Mouse (Mus musculus) hindbrain, embryonic 14.5 days (tissue): ENCODE data around the gene Grn. TPM values are rescaled to one million over a fixed set of nuclear protein-coding genes. Genes with fewer than 3 reads are reported as not detected.

Experiments used
- ATAC-seq: fragments of 200-750 bp; cut with Nextera tagmentation; 2 replicates; pipeline ENCODE4 v1.8.0; 2017; ENCODE audit warnings: moderate number of reproducible peaks, mild to moderate bottlenecking, moderate TSS enrichment, moderate library complexity; ENCODE audit not compliant: low FRiP score
- DNase-seq: peaks from one replicate; pipeline ENCODE4 v3.0.0-alpha.2; 2015; ENCODE audit warnings: low spot score
- H3K27ac ChIP-seq: fragments of 300-500 bp; sonication (generic); 2 replicates; pipeline ENCODE4 v1.5.1; 2014; ENCODE audit warnings: mild to moderate bottlenecking, moderate library complexity
- H3K27me3 ChIP-seq: fragments of 300-500 bp; sonication (generic); 2 replicates; pipeline ENCODE4 v1.6.1; 2014; ENCODE audit warnings: mild to moderate bottlenecking, low read length, mixed read lengths; ENCODE audit not compliant: control insufficient read depth, insufficient read depth
- H3K36me3 ChIP-seq: fragments of 300-500 bp; sonication (generic); replicated peaks from 2 replicates; pipeline ENCODE4 v1.6.1; 2014; ENCODE audit not compliant: control insufficient read depth, insufficient read depth
- H3K4me1 ChIP-seq: fragments of 300-500 bp; sonication (generic); replicated peaks from 2 replicates; pipeline ENCODE4 v1.6.1; 2014; ENCODE audit warnings: antibody characterized with exemption, low read length, mixed read lengths; ENCODE audit not compliant: control insufficient read depth, insufficient read depth
- H3K4me2 ChIP-seq: fragments of 300-500 bp; sonication (generic); replicated peaks from 2 replicates; pipeline ENCODE4 v1.6.1; 2014; ENCODE audit warnings: mild to moderate bottlenecking, moderate library complexity
- H3K4me3 ChIP-seq: fragments of 300-500 bp; sonication (generic); replicated peaks from 2 replicates; pipeline ENCODE4 v1.5.1; 2014; ENCODE audit warnings: mild to moderate bottlenecking, low read length
- H3K9ac ChIP-seq: fragments of 300-500 bp; sonication (generic); 2 replicates; pipeline ENCODE4 v1.6.1; 2014
- H3K9me3 ChIP-seq: fragments of 300-500 bp; sonication (generic); 2 replicates; pipeline ENCODE4 v1.6.1; 2016; ENCODE audit warnings: low read length; ENCODE audit not compliant: control insufficient read depth
- WGBS: fragments of 180-500 bp; shearing (Covaris S2); extraction: QIAGEN DNeasy Blood & Tissue Kit; methylation state at CpG from one replicate; pipeline ENCODE4 v1.1.7; 2014; 5-methylcytosine and 5-hydroxymethylcytosine counted together
- polyA plus RNA-seq: library from polyadenylated mRNA; unstranded; fragments of >200 nt; fragmentation: Nextera tagmentation; extraction: Ambion mirVana; gene quantifications from 2 replicates; pipeline ENCODE4 v1.2.1, GENCODE M21; 2014

Grn gene
- polyA plus RNA-seq, 1 experiment from 2014 or later: 63.6 TPM

DNA sequence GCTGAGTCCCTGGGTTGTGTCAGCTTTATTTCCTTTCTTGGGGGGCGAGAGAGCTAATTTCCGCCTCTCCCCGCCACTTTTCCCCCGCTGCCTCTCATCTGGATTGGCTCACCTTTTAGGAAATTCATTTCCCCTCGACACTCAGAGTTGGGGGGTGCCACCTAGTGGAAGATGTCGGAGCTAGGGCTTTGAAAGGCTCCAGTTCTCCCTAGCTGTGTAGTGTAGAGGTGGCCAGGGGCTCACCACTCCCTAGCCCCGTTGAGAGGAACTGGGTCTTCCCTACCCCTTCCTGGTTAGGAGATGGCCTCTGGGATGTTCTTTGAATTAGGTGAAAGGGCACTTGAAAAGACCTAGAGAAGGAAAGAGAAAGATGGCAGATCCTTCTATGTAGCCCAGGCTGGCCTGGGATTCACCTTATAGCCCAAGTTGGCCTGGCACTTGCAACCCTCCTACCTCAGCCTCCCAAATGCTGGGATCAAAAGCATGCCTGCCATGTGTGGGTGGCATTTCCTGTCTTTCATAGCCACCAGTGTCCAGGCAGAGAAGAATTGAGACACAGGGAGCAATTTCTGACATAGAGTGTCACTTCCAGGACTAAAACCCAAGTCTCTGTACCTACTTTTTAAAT, 1.0 kb downstream of the Grn start:
- under 1% methylated on average over 7 of the region's 7 CpGs for WGBS
- peak overlapping the region; percentile 90 for H3K4me2 ChIP-seq
- peak overlapping the region; percentile 63 for H3K4me3 ChIP-seq
- peak overlapping the region; percentile 53 for H3K27ac ChIP-seq
- no peaks in the 10 kb centered on the region for H3K9me3 ChIP-seq
- H3K9ac ChIP-seq: peak overlapping the region; percentile 76
- ATAC-seq (peak; percentile 37; the same call in 1 of the 2 replicates), DNase-seq (peak; percentile 82)
- peaks cover 7% of the 10 kb centered on the region; the same call in 1 of the 2 replicates for H3K4me1 ChIP-seq
- no peaks in the 10 kb centered on the region for H3K27me3 ChIP-seq
- peaks cover 23% of the 10 kb centered on the region for H3K36me3 ChIP-seq

DNA sequence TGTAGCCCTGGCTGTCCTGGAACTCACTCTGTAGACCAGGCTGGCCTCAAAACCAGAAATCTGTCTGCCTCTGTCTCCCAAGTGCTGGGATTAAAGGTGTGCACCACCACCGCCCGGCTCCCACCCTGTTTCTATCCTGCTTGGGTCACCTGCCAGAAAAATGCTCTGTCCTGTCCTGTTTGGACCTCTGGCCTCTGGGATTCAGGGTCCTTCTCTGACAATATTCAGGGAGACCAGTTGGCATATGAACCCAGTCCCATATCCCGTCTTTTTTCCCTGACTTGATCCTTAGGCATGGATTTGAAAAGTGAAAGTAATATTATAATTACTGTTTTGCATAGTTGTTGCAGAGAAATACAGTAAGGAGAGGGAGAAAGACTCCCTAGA, 1.6 kb downstream of the Grn start:
- no peaks in the 10 kb centered on the region for H3K27me3 ChIP-seq
- H3K4me1 ChIP-seq: peaks cover 7% of the 10 kb centered on the region; the same call in 1 of the 2 replicates
- no peak overlapping the region for H3K4me2 ChIP-seq
- ATAC-seq (no peak), DNase-seq (no peak)
- H3K4me3 ChIP-seq: no peak overlapping the region
- H3K36me3 ChIP-seq: peaks cover 29% of the 10 kb centered on the region
- 84% methylated on average over 3 of the region's 3 CpGs for WGBS
- no peaks in the 10 kb centered on the region for H3K9me3 ChIP-seq
- H3K9ac ChIP-seq: no peak overlapping the region
- H3K27ac ChIP-seq: no peak overlapping the region

DNA sequence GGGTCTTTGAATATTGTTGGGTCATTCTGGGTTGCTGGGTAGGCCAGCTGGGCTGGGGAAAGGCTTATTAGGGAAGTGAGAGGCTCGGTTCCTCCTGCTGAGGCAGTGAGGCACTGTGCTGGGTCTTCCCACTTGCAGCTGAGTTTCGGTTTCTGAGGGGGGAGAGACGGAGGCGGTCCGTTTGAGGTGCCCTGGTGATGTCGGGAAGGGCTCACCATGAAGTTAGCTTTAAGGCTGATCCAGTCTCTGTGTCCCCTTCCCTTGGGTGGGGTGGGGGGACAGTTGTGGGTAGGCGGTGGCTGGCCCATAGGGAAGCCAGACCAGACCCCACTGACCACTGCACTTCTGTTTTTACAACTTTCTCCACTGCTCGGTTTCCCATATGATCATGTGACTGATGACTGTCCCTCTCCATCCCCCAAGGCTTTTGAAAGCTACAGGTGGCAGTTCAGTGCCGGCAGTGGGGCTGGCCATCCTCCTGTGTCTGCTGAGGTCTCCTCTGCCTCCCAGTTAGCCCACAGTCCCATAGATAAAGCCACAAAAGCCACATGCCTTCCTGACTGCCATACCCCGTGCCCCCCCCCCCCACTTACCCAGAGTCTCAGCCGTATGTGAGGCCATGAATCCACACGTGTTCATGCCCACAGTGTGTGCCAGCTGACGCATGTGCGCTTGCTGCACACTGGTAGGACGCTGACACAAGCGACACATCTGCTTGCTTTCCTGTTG, 2.2 kb downstream of the Grn start:
- Histone ChIP-seq H3K4me3 (no peak overlapping the region), H3K9ac (no peak overlapping the region)

DNA sequence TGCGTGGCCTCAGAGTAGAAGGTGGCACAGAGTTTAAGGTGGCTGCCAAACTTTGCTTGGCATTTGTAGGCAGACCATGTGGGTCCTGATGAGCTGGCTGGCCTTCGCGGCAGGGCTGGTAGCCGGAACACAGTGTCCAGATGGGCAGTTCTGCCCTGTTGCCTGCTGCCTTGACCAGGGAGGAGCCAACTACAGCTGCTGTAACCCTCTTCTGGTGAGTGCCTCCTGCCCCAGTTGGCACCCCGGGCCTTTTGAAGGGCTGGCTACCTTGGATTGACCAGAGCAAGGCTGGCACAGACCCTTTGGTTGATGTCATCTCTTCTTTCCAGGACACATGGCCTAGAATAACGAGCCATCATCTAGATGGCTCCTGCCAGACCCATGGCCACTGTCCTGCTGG, 2.8 kb downstream of the Grn start:
- H3K27me3 ChIP-seq: no peaks in the 10 kb centered on the region
- 90% methylated on average over 6 of the region's 6 CpGs for WGBS
- H3K27ac ChIP-seq: no peak overlapping the region
- no peak overlapping the region for H3K4me2 ChIP-seq
- H3K36me3 ChIP-seq: peaks cover 40% of the 10 kb centered on the region
- H3K9me3 ChIP-seq: no peaks in the 10 kb centered on the region
- DNase-seq: no peak
- ATAC-seq: no peak
- H3K4me3 ChIP-seq: no peak overlapping the region
- peaks cover 18% of the 10 kb centered on the region for H3K4me1 ChIP-seq
- no peak overlapping the region for H3K9ac ChIP-seq

More for the DNA sequence above, 2.2 kb downstream of the Grn start:
- Histone ChIP-seq H3K36me3 (peaks cover 34% of the 10 kb centered on the region), H3K9me3 (no peaks in the 10 kb centered on the region), H3K27me3 (no peaks in the 10 kb centered on the region), H3K4me2 (no peak overlapping the region), H3K27ac (no peak overlapping the region), H3K4me1 (peaks cover 12% of the 10 kb centered on the region)
- WGBS: 69% methylated on average over 16 of the region's 16 CpGs
- ATAC-seq (no peak), DNase-seq (no peak)

DNA sequence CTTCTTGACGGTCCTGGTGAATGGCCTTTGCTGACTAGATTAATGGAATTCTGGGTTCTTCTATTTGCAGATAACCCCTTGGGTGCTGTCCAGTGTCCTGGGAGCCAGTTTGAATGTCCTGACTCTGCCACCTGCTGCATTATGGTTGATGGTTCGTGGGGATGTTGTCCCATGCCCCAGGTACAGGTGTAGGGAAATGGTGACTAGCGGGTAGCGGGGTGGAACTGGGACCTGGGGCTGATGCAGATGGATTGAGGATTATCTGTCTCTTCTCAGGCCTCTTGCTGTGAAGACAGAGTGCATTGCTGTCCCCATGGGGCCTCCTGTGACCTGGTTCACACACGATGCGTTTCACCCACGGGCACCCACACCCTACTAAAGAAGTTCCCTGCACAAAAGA, 3.8 kb downstream of the Grn start:
- peaks cover 25% of the 10 kb centered on the region for H3K4me1 ChIP-seq

DNA sequence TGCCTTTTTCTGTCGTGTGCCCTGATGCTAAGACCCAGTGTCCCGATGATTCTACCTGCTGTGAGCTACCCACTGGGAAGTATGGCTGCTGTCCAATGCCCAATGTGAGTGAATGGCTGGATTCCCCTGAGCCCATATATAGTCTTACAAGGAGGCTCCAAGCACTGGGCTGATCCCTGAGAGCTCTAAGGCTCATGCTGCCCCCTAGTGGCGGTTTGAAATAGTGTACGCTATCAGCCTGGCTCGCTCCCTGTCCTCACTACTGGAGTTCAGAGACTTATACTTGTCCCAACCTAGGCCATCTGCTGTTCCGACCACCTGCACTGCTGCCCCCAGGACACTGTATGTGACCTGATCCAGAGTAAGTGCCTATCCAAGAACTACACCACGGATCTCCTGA, 4.3 kb downstream of the Grn start:
- DNase-seq (peak; percentile 95), ATAC-seq (peak; percentile 41; the same call in 1 of the 2 replicates)
- no peaks in the 10 kb centered on the region for H3K9me3 ChIP-seq
- no peak overlapping the region for H3K4me3 ChIP-seq
- H3K27me3 ChIP-seq: no peaks in the 10 kb centered on the region
- H3K36me3 ChIP-seq: peaks cover 55% of the 10 kb centered on the region
- no peak overlapping the region for H3K4me2 ChIP-seq
- 0 out of 2 replicates have a peak overlapping the region, but pooled peaks have one; percentile 10 for H3K9ac ChIP-seq
- no peak overlapping the region for H3K27ac ChIP-seq
- 9% methylated on average over 7 of the region's 7 CpGs for WGBS
- peaks cover 25% of the 10 kb centered on the region for H3K4me1 ChIP-seq

More for the DNA sequence above, 3.8 kb downstream of the Grn start:
- DNase-seq: no peak
- no peaks in the 10 kb centered on the region for H3K27me3 ChIP-seq
- ATAC-seq: no peak
- WGBS: 90% methylated on average over 7 of the region's 7 CpGs
- H3K4me3 ChIP-seq: no peak overlapping the region
- H3K27ac ChIP-seq: no peak overlapping the region
- H3K4me2 ChIP-seq: no peak overlapping the region
- H3K36me3 ChIP-seq: peaks cover 50% of the 10 kb centered on the region
- H3K9me3 ChIP-seq: no peaks in the 10 kb centered on the region
- H3K9ac ChIP-seq: 0 out of 2 replicates have a peak overlapping the region, but pooled peaks have one; percentile 10

DNA sequence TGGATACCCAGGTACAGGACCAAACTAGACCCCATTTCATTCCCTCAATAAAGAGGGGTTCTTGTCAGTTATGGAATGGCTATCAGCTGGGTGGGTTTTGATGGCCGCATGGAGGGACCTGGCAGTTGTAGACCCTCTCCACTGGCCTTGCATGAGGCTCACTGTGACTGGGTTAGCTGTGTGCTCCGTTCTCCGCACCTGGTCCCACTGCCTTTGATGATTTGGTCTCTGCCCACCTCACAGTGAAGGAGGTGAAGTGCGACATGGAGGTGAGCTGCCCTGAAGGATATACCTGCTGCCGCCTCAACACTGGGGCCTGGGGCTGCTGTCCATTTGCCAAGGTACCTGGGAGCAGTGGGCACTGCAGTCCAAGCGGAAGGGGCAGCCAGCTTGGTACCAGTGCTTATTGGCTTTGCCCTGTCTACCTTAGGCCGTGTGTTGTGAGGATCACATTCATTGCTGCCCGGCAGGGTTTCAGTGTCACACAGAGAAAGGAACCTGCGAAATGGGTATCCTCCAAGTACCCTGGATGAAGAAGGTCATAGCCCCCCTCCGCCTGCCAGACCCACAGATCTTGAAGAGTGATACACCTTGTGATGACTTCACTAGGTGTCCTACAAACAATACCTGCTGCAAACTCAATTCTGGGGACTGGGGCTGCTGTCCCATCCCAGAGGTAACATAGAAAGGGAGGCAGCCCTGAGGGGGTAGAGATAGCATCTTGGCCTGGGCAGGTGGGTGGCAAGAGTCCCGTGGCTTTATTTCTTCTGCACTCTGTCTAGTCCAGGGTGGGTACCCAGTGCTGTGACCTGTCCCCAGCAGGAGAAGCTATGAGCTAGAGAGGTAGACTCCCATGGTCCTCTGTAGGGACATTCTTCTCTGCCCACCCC, 4.9 kb downstream of the Grn start:
- Histone ChIP-seq H3K36me3 (peaks cover 61% of the 10 kb centered on the region), H3K4me1 (peaks cover 18% of the 10 kb centered on the region)

DNA sequence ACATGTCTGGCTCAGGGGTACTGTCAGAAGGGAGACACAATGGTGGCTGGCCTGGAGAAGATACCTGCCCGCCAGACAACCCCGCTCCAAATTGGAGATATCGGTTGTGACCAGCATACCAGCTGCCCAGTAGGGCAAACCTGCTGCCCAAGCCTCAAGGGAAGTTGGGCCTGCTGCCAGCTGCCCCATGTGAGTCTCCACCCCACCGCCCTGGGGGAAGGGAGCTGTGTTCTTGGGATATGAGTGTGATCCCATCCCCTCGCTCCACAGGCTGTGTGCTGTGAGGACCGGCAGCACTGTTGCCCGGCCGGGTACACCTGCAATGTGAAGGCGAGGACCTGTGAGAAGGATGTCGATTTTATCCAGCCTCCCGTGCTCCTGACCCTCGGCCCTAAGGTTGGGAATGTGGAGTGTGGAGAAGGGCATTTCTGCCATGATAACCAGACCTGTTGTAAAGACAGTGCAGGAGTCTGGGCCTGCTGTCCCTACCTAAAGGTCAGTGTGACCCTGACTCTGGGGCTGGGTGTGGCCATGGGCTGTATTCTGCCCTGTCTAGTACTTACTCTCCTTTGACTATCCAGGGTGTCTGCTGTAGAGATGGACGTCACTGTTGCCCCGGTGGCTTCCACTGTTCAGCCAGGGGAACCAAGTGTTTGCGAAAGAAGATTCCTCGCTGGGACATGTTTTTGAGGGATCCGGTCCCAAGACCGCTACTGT, 5.8 kb downstream of the Grn start:
- Histone ChIP-seq H3K4me1 (peaks cover 18% of the 10 kb centered on the region), H3K36me3 (peaks cover 70% of the 10 kb centered on the region)

More for the DNA sequence above, 4.9 kb downstream of the Grn start:
- H3K27ac ChIP-seq: no peak overlapping the region
- H3K9me3 ChIP-seq: no peaks in the 10 kb centered on the region
- no peak for ATAC-seq
- no peaks in the 10 kb centered on the region for H3K27me3 ChIP-seq
- no peak overlapping the region for H3K4me2 ChIP-seq
- no peak for DNase-seq
- whole genome bisulfite sequencing: 87% methylated on average over 11 of the region's 11 CpGs
- H3K9ac ChIP-seq: no peak overlapping the region
- H3K4me3 ChIP-seq: no peak overlapping the region

More for the DNA sequence above, 5.8 kb downstream of the Grn start:
- Histone ChIP-seq H3K9ac (no peak overlapping the region), H3K27me3 (no peaks in the 10 kb centered on the region), H3K9me3 (no peaks in the 10 kb centered on the region), H3K27ac (no peak overlapping the region), H3K4me2 (no peak overlapping the region), H3K4me3 (no peak overlapping the region)
- ATAC-seq: no peak
- 88% methylated on average over 18 of the region's 18 CpGs for WGBS
- no peak for DNase-seq
